Mouse (Mus musculus) hematopoietic multipotent progenitor cell, adult 10-12 weeks (in vitro differentiated cells): Measurements from ENCODE around the gene Wdr64. TPM values are rescaled to one million over a fixed set of nuclear protein-coding genes. Genes with fewer than 3 reads are reported as not detected.

Experiments
- polyA plus RNA-seq: library from polyadenylated mRNA; stranded (reverse); fragments of >175 nt; gene quantifications from 2 replicates; pipeline ENCODE4 v1.2.3, GENCODE M21; 2012; ENCODE audit warnings: low replicate concordance

Wdr64 gene
- not detected in 2 replicates for polyA plus RNA-seq

GRCm38 (mm10) chr1:175698293-175698692, at the start of gene Wdr64:
Gene Wdr64 (plus strand): TSS chr1:175698593.

GRCm38 (mm10) chr1:175692246-175692996, 6.0 kb upstream of the Wdr64 start, which contains the start of the genes Opn3 and Chml:
Gene Opn3 (minus strand): TSS chr1:175692776.
Gene Chml (minus strand): TSS chr1:175692901.

Other genes with a start within 250 kb of the Wdr64 start
- not detected in 2 replicates for gene Rgs7, start 206.1 kb upstream of the Wdr64 start, polyA plus RNA-seq
- 5.1 and 5.7 TPM in 2 replicates for gene Kmo, start 78.2 kb upstream of the Wdr64 start, polyA plus RNA-seq
- gene Fh1, start 73.0 kb upstream of the Wdr64 start, polyA plus RNA-seq, result 11.5 and 14.4 TPM in 2 replicates
- 1.0 and 3.4 TPM in 2 replicates for gene Opn3, start 5.8 kb upstream of the Wdr64 start, polyA plus RNA-seq
- gene Chml, start 5.7 kb upstream of the Wdr64 start, polyA plus RNA-seq, result 14.5 and 36.3 TPM in 2 replicates
- gene Exo1, start 182.0 kb downstream of the Wdr64 start, polyA plus RNA-seq, result 0.16 and 0.54 TPM in 2 replicates
- gene Gm38100, start 221.7 kb downstream of the Wdr64 start, polyA plus RNA-seq, result not detected in 2 replicates